In the genomic region with DNA sequence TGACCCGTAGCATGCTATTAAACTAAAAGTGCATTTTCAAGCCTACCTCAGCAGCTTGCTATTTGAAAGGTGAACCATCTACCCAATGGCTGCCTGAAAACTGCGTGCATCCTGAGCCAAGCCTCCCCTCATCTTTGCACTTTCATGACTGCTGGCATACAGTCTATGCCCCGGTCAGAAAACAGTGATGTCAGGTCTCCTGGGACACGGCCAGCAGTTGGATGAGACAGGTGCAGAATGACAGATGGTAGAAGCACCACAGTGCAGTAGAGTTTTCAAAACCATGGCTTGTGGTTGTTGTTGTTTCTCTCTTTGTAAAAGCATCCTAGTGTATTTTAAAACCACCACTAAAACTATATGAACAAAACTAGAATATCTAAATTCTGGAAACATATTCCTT, we compare ENCODE assay signal across 21 mouse cellular contexts.
DNase-seq lines count a peak whose midpoint lies in the region; ATAC-seq and TF ChIP-seq lines count a peak whose summit lies in the region.
"Had no signal": no experiment of that assay in that cellular context is flagged by ENCODE, and none has a peak within 500 bp of the region (broad histone marks: within the 10 kb centered on the region; RNA-seq: fewer than 3 reads in every experiment).

No protein-coding gene starts in this region.

- DNase-seq in layer of hippocampus, adult 2 months (ENCODE audit: low spot score in 2 of 2), result no peak
- no peak for DNase-seq in layer of hippocampus, postnatal 25 days (ENCODE audit: extremely low spot score in 1 of 2, low spot score in 1 of 2)
- DNase-seq in MN1 (ENCODE audit: low spot score), result peak; percentile 14
- peak; percentile 91 for DNase-seq in cerebellum, adult 11-12 months
- DNase-seq in cerebellum, postnatal 14 days, result peak; percentile 90
- DNase-seq in spleen, adult 12 weeks (ENCODE audit: low spot score), result no peak
- DNase-seq: adrenal gland, adult 2 months; B cell, adult 2 months; heart, postnatal 10 days; liver, postnatal 0 days; lung, postnatal 14 days; spleen, adult 18-20 months; thymus, postnatal 25 days had no signal

- no peak for ATAC-seq in monocyte, adult 5-6 weeks (replicated peaks; ENCODE audit: insufficient number of reproducible peaks, low FRiP score, low TSS enrichment, poor library complexity, severe bottlenecking)
- no peak for ATAC-seq in frontal cortex, adult (ENCODE audit: low TSS enrichment)
- ATAC-seq: intestine, embryonic 16.5 days; liver, postnatal 0 days had no signal

- TF ChIP-seq CTCF in layer of hippocampus, adult 2 months (conservative IDR thresholded peaks at IDR 0.05), result no peak

- H3K4me3 ChIP-seq in layer of hippocampus, adult 2 months, result no peak overlapping the region
- H3K4me3 ChIP-seq: embryonic facial prominence, embryonic 10.5 days; forebrain, embryonic 12.5 days; hindbrain, embryonic 12.5 days; megakaryocyte, embryonic 14.5 days; neural tube, embryonic 12.5 days had no signal

- 0 out of 2 replicates have a peak overlapping the region, but pooled peaks have one; percentile 14 for H3K27ac ChIP-seq in layer of hippocampus, adult 2 months
- H3K27ac ChIP-seq: embryonic facial prominence, embryonic 10.5 days; forebrain, embryonic 12.5 days; hindbrain, embryonic 12.5 days; neural tube, embryonic 12.5 days had no signal

Comparison
In these comparisons a context has a peak if more than half of its experiments do, and no peak if none do; other contexts are left out.
1. DNase-seq: peak in MN1 (single experiment), cerebellum, adult 11-12 months (single experiment) and cerebellum, postnatal 14 days (2 of 2); none in layer of hippocampus, adult 2 months (0 of 2), layer of hippocampus, postnatal 25 days (0 of 2) and spleen, adult 12 weeks (single experiment).